Mouse (Mus musculus) testis, adult 10 weeks (tissue): ENCODE results near the gene Plb1. TPM values are rescaled to one million over a fixed set of nuclear protein-coding genes. Genes with fewer than 3 reads are reported as not detected.

Experiments used
- polyA plus RNA-seq: library from polyadenylated mRNA; stranded (reverse); fragments of 350-450 nt; fragmentation: Illumina TruSeq; extraction: RNeasy Lipid Tissue Mini Kit (QIAGEN cat#74804); gene quantifications from one replicate; pipeline ENCODE4 v1.2.3, GENCODE M21; 2014; ENCODE audit warnings: low read depth, low replicate concordance

The Plb1 gene
- 57.1 TPM for polyA plus RNA-seq

DNA sequence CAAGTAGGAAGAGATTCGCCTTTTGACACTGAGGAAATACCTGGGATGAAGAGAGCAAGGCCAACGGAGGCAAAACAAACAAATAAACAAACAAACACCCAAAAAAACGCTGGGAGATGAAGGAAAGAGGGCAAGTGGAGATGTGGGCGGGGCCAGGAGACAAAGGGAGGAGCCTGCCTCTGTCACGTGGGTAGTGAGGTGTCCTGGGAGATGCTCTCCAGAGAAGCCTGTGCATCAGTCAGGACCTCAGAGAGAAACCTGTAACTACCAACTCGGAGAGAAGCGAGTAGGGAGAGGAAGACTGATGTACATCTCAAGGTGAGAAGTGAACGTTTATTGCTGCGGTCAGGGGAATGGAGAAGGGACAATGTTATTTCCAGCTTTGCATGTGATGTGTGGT, at the start of gene Plb1:
Gene Plb1 (plus strand): TSS at position 235 of the 400 bp plus-strand sequence.

Other genes with a start within 250 kb of the Plb1 start
- 0.94 TPM for gene Fosl2, start 96.9 kb upstream of the Plb1 start, polyA plus RNA-seq
- gene Ppp1cb, start 226.1 kb downstream of the Plb1 start, polyA plus RNA-seq, result 160 TPM